Mouse (Mus musculus): ENCODE measurements around the gene Pgrmc1. TPM values are rescaled to one million over a fixed set of nuclear protein-coding genes. Genes with fewer than 3 reads are reported as not detected.
"Not testable (repeated sequence)": the region's sequence is repeated elsewhere in the genome, so short reads cannot be mapped to it uniquely, and the experiment has no call there.

Gene Pgrmc1
- 100 to 1,000 TPM; 225 to 276 TPM for total RNA-seq (2021)
- long read RNA-seq, experiment 1, transcript Pgrmc1-201 (3 exons, 1,857 nt), result major isoform, 647 of 674 reads
- long read RNA-seq, experiment 1, partial matches to known transcripts, result 20 of 674 reads
- long read RNA-seq, experiment 1, other reads (novel, unspliced or antisense), result 7 of 674 reads
- long read RNA-seq, experiment 2, transcript Pgrmc1-201 (3 exons, 1,857 nt), result major isoform, 274 of 297 reads
- long read RNA-seq, experiment 2, partial matches to known transcripts, result 18 of 297 reads
- long read RNA-seq, experiment 2, other reads (novel, unspliced or antisense), result 5 of 297 reads

DNA sequence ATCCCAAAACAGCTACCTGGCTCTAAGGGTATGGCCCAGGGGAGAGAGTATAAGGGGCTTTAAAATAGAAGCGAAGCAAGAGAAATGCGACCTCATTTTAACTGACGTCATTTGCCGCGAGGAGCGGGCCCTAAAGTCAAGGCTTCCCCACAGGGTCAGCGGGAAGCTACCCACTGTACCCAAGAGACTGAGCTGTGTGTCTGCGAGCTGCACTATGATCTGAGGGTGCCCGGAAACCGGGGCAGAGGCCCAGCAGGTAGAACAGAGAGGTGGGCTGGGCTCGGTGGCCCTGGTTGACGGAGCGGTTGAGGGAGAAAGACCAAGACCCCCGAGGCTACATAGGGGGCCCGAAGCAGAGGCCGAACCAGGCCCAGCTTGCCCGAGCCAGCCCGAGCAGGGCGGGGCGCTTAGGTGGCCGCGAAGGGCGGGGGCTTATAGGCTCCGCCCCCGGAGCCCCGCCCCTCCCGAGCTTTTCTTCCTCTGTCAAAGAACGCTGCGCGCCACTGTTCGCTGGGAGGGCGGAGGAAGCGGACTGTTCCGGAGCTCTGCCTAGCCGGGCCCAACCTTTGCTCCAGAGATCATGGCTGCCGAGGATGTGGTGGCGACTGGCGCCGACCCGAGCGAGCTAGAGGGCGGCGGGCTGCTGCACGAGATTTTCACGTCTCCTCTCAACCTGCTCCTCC, at the start of gene Pgrmc1:
Pgrmc1 (plus strand) TSS at position 500 of the 683 bp plus-strand sequence.
- DNase-seq, result peak; percentile 91

DNA sequence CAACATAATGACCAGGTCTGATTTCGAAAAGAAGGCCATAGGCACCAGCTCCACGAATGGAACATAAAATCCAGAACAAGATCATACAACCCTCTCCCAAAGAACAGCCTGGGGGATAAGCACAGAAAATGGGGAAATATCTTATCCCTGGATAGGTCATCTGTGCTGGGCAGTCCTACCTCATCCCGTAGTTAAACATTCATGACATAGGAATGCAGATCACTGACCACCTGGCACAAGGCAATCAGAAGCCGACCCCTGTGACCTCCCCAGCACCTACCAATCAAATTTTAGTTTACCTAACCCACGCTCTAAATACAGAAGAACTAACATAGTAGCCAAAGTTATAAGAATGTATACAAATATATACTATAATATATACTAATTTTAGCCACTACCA, 49.2 kb upstream of the Pgrmc1 start:
- DNase-seq, result no peak

DNA sequence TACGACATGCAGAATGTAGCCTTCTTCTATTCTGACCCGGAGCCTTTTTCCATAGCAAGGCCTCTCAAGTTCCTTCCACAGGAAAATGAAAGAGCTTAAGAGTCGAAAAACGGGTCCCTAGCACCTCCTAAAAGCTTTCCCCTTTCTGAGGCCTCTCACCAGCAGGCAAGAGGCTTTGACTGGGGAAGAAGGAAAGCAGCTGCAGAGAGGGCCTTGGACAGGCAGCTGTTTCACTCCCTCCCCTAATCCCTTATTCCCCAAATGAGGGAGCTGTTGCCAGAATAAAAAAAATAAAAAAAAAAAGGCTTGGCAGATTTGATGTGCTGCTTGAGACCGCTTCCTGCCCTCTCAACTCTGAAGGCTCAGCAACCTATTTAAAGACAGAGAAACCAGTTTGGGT, 47.1 kb upstream of the Pgrmc1 start:
- DNase-seq, result peak; percentile 47

DNA sequence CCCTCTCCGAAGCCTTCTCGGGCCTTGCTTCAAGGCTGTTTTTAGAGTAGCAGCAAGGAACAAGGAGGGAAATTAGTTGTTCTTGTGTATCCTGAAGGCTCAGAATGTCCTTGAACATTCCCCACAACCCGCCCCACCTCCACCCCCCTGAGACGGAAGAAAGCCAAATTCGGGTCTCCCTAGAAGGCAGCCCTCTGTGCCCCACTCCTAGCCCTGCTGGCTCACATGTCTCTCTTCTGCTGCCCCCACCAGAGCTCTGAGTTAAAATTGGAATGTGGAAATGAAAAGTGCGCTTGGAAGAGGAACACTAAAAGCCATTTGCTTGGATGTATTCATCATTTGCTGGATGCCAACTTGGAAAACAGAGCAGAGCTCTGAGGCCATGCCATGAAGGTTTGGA, 46.7 kb upstream of the Pgrmc1 start:
- DNase-seq, result peak; percentile 18

DNA sequence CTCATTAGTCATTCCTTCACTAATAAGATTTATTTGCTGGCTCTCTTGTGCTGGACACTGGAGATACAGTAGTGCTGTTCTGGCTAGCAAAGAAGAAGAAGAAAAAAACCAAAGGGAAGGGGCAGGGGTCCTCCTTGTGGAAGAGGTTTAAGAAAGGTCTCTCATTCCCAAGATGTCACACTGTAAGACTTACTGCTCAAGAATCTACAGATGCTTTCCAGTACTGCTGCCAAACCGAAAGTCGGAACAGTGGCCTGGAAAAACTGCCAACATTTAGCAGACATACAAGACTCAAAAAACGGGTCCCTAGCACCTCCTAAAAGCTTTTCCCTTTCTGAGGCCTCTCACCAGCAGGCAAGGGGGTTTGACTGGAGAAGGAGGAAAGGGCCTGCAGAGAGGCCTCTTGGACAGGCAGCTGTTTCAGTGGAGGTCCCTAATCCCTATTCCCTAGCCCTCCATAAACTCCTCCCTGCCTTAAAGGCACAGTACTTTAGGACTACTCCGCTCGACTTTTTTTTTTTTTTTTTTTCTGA, 45.9 kb upstream of the Pgrmc1 start:
- DNase-seq, result peak; percentile 63

DNA sequence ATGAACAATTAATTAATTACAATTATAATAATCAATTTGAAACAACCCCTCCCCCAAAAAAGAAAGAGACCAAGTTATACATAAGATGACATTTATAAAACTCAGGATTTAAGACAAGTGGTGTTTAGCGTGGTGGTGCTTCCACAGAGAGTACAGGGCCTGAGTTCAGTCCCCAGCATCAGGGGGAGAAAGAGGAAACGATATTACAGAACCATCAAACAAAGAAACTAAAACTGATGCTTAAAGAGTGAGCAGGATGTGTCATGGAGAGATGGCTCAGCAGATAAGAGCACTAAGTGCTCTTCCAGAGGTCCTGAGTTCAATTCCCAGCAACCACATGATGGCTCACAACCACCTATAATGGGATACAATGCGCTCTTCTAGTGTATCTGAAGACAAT, 45.3 kb upstream of the Pgrmc1 start:
- no peak for DNase-seq

DNA sequence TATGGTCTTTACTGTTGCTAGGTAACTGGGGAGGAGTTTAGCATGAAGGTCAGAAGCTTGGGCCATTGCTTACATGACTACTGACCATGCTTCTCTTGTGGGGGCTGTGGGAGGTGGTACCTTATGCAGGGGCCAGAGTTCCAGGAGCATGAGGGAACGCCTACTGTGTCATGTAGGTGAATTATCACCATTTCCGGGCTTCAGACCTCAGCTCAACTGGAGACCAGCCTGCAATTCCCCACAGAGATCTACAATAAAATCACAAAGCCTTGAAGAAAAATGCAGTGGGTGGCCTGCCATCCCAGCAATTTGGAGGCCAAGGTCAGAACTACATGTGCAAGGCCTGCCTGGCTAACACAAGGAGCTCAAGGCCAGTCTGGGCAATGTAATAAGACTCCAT, 42.8 kb upstream of the Pgrmc1 start:
- DNase-seq, result peak; percentile 34

DNA sequence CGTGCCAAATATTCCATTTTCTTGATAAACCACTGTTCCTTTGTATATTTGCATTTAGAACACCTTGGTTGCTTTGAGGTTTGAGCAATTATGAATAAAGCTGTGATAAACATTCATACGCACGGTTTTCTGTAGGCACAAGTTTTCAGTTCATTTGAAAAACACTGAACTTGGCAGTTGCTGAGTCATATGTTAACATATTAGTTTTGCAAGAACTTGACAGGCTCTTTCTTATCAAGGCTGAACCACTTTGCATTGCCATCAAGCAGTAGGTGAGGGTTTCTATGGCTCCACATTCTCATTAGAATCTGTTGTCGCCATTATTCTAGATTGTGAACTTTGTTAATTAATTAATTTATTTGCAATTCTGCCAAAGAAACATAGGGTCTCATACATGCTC, 37.8 kb upstream of the Pgrmc1 start:
- no peak for DNase-seq

DNA sequence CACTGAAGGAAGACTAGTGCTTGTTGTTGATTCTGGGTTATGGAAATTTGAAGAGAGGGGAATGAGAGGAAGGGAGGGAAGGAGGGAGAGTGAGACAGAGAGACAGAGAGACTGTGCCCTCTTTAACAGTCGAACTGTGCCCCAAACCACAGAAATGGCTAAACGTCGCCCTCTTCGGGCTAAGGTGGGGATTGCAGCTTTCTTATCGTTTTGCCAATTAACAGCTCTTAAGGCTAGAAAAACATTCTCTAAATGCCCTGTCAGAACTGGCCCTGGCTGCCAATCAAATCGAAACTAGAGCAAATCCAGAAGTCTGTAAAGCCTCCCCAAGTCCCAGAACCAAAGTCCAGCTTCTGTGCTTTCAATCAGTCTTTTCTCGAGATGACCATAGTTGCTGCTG, 36.4 kb upstream of the Pgrmc1 start:
- peak; percentile 84 for DNase-seq

DNA sequence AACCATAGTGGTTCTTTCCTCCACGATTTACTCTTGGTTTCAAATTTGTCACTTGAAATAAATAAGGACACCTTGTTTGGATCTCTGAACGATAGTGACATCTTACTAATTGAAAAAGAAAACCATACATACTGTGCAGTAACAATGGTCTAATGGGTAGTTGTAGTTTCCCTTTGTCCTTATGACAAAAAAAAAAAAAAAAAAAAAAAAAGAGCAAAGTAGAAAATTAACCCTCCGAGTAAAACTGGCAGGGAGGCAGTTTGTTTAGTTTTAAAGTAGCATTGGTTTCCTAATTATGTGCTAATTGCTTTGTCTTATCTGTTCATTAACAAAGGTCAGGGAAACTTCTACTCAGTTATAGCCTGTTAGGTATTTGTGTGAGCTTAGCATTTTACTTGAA, 35.9 kb upstream of the Pgrmc1 start:
- DNase-seq, result no peak

DNA sequence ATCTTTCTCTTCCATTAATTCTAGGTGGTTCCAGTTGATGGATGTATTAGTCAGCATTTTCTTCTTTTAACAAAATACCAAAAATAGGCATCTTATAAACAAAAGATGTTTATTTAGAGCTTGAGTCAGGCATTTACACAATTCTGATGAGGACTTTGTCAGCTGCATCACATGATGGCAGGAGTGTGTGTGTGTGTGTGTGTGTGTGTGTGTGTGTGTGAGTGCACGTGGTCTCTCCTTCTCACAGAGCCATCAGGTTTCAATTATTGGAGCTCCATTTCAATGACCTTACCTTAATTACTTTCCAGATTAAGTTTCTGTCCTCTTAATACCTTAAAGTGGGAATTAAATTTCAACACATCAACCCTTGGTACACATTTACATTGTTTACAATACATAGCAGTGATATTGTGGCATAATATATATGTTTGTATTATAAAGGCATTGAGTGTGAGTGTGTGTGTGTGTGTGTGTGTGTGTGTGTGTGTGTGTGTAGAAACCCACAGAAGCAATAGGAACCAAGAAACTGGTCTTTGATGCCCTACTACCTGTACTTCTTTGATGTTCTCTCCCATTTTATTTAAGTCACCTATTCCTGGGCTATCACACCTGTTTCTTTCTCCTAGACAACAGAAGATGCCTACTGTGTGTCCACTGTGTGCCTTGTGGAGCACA, 11.2 kb upstream of the Pgrmc1 start:
- no peak for DNase-seq

DNA sequence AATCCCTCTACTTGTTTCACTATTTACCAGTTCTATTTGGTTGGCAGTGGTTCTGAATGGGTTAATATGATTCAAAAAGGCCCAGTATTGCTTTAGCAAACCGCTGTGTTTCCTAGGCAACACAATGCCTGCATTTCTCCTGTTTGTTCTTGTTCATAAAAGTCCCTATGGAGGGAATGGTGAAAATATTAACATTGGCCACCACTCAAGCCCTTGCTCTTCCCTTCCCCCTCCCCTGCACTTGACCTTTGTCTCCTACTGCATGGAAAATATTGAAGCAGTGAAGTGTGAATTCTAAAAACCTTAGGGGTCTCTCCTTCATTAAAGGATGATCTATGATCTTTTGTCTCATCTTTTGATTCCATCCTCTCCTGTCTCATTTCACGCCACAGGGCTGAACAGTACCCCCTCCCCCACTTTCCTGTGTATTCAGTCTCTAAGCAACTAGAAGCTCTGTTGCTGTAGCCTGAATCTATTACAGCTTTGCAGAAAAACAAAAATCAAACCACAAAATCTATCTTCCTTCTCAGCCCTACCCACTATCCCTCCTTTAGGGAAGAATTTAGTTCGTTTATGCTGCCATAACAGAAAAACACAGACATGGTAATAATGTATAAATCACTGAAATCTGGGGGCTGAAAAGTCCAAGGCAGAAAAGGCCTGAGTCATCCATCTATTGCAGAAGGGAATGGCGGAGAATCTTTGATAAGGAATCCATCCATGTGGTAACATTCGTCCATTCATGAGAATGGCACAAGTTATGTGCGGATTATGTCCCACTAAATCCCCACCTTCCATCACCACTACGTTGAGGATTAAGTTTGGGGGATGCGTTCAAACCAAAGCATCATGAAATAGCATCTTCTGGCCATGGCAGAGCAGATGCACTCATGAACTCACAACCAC, 10.4 kb upstream of the Pgrmc1 start:
- peak; percentile 18 for DNase-seq

DNA sequence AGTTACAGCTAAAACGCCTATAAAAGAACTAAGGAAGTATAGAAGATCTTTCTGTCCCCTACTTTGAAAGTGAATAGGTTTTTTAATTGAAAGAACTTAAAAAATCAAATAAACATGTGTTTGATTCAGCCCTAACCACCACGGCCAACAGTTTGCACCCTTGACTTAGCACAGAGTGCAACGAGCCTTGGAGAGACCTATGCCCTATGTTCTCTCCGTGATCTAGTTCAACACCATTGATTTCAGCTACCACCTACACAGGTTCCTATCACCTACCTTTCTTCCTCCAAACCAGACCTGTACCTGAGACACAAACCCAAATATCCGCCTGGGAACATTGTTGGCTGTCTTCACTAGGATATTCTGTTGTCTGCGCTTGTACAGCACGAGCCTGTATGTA, 7.7 kb upstream of the Pgrmc1 start:
- no peak for DNase-seq

DNA sequence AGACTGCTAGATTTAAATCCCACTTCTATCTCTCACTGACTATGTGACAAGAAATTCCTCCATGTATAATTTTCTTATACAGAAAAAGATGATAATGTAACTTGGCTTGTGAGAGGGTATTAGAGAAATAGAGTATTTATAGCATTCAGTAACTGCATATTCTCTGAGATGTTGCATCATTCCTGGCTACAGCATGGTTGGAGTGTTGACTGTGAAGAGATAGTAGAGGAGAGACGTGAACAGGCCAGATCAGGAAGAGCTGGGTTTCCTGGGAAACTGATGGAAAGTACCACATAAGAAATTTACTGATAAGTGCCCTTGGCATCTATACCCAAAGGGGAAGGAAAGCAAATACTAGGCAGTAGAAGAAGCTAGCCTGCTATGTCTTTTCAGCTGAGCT, 6.9 kb upstream of the Pgrmc1 start:
- no peak for DNase-seq

DNA sequence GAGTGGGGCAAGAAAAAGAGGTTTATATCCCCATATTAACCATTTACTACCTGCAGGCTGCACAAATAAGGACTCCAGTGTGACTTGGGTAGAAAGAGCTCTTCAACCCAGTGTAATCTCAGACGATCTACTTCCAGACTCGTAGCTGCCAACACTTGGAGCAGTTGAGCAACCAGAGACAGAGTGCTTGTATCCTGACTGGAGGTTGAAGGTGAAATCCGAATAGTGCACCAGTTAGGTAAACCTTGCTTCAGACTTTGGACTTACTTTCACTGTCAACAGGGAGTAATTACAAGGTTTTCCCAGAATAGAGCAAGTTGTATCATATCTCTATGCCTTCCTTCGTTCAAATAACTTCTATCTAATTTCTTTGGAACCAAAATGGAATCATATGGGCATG, 6.5 kb upstream of the Pgrmc1 start:
- DNase-seq, result no peak

DNA sequence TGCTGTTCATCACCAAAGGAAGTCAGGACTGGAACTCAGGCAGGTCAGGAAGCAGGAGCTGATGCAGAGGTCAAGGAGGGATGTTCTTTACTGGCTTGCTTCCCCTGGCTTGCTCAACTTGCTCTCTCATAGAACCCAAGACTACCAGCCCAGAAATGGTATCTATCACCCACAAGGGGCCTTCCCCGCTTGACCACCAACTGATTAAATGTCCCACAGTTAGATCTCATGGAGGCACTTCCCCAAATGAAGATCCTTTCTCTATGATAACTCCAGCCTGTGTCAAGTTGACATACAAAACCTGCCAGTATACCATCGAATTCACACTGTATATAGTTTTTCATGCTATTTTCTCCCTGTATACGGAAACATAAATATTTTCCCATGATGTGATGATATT, 2.8 kb upstream of the Pgrmc1 start:
- no peak for DNase-seq

DNA sequence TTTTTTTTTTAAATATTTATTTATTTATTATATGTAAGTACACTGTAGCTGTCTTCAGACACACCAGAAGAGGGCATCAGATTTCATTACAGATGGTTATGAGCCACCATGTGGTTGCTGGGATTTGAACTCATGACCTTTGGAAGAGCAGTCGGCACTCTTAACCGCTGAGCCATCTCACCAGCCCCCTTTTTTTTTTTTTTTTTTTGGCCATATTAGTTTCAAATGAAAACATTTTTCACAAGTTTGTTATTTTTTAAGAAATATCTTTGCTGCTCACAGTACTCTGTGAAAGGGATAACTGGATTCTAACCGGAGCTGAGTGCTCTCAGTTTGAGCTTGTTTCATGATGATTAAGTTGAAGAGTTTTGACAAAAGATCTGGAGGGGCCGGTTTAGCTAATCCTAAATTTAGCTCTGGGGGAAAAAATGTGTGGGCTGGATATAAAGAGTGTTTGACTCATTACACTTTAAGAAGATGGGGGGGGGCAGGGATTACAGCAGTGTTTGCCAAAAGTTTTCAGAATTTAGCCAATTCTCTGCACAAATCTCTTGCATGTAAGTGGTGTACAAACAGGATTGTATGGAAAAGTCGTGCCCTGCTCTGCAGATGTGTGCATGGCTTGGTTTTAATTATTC, 1.4 kb upstream of the Pgrmc1 start:
- not testable (repeated sequence) for DNase-seq

DNA sequence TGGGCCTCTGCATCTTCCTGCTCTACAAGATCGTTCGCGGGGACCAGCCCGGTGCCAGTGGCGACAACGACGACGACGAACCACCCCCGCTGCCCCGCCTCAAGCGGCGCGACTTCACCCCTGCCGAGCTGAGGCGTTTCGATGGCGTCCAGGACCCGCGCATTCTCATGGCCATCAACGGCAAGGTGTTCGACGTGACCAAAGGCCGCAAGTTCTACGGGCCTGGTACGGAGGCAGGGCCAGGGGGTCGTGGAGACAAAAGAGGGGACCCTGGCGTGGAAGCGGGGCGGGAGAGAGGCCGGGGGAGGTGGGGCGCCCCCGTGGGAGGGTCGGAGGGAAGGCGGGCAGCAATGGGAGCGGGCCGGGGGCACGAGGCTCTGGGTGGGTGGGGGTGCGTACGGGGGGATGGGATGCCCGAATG, 394 bp downstream of the Pgrmc1 start:
- DNase-seq, result no peak

DNA sequence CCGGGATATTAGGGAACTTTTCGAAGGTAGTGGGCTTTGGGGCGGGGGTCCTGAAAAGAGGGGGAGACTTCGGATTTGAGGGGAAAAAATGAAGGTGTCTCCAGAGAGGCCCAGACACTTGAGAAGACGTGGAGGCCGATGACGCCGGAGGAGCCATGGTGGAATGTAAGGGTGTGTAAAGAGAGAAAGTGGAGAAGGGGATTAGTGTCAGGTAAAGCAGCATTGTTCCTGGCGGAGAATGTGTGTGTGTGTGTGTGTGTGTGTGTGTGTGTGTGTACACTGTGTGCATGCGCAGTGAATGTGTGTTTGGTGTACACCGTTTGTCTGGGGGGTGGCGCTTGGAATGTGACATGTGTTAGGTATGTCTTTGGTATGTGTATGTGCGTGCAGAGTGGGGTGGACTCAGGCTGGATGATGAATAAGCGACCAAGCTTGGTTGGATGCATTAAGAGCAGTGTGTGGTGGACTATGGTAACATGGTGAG, 897 bp downstream of the Pgrmc1 start:
- DNase-seq, result peak; percentile 21

DNA sequence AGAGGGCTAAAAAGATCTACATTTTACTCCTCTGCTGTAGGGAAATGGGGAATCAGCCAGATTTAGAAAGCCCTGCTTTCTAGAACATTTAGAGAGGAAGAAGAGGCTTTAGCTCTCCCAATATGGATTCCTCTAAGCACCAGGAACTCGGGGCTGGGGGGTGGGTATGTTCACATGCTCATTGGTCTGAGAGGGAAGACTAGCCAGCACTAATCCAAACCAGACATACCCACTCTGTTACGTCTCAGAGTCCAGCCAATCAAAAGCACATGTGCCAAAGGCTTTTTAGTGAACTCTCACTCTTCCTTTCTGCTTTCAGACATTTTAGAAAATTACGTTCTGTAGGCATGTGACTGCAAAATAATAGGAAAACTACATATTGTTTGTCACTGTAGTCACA, 1.6 kb downstream of the Pgrmc1 start:
- peak; percentile 12 for DNase-seq

DNA sequence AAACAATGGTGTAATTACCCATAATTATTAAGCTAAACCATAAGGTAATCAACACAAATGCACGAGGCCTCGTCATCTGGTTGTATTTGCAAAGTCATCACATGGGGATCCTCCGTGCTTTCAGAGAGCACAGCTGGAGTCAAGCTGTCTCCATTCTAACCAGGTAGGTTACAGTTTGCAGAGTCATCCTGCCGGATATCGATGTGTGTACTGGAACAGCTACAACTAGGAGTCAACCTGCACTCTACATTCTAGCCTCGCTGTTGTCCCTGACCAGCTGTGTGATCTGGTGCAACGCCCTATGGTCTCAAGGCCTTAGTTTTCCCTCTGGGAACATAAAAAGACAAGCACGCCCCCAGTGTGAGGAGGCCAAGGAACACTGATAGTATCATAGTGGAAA, 2.1 kb downstream of the Pgrmc1 start:
- peak; percentile 31 for DNase-seq

DNA sequence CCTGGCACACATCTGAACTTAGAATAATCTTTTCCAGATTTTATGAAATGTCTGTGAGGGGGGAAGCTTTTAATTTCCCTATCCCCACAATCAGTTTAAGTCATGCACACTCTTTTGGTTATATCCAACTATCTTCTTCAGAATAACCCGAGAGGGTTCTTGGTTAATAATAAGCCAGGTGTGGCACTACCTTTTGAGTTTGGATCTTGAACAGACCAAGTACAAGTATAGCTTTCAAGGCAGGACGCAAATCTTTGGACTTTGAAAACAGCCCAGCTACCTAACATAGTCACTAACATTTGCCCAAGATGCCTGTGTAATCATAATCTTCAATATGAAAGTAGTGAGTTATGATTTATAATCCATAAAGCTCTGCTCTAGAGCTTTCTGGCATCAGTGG, 4.9 kb downstream of the Pgrmc1 start:
- no peak for DNase-seq
